9 mouse cellular contexts compared by ENCODE assay signal in genomic region chr6:52172501-52172900, GRCm38 (mm10). TPM values are rescaled to one million over a fixed set of nuclear protein-coding genes. Genes with fewer than 3 reads are reported as not detected.
DNase-seq lines count a peak whose midpoint lies in the region; ATAC-seq and TF ChIP-seq lines count a peak whose summit lies in the region.
"Had no signal": no experiment of that assay in that cellular context is flagged by ENCODE, and none has a peak within 500 bp of the region (broad histone marks: within the 10 kb centered on the region; RNA-seq: fewer than 3 reads in every experiment).

No protein-coding gene starts in this region.

- peak; percentile 17 for DNase-seq in thymus, postnatal 0 days (ENCODE audit: low spot score)
- DNase-seq in thymus, postnatal 14 days = no peak
- DNase-seq in hindbrain, postnatal 0 days (ENCODE audit: low spot score) = peak; percentile 94
- peak; percentile 28 for DNase-seq in liver, embryonic 13.5 days
- DNase-seq in layer of hippocampus, postnatal 14 days (ENCODE audit: low spot score in 2 of 2) = no peak
- no peak for DNase-seq in layer of hippocampus, postnatal 36 days

- H3K4me1 ChIP-seq in forebrain, embryonic 16.5 days (replicated peaks; ENCODE audit: control insufficient read depth, insufficient read depth, low read length) = 0 out of 2 replicates have a peak, but pooled peaks cover 3% of the 10 kb centered on the region
- peaks cover 10% of the 10 kb centered on the region; the same call in 1 of the 2 replicates for H3K4me1 ChIP-seq in hindbrain, postnatal 0 days (ENCODE audit: insufficient read depth, low read length)
- peaks cover 11% of the 10 kb centered on the region for H3K4me1 ChIP-seq in liver, embryonic 13.5 days (replicated peaks)
- peaks cover 83% of the 10 kb centered on the region for H3K4me1 ChIP-seq in neural tube, embryonic 14.5 days (ENCODE audit: control insufficient read depth, insufficient read depth, low read length)

- no peak for TF ChIP-seq CTCF in hindbrain, postnatal 0 days (IDR thresholded peaks at IDR 0.05; ENCODE audit: low read depth)

- no peak overlapping the region for H3K9ac ChIP-seq in forebrain, embryonic 16.5 days (replicated peaks; ENCODE audit: low read depth, low read length)
- peak overlapping the region; percentile 33; the same call in 1 of the 2 replicates for H3K9ac ChIP-seq in hindbrain, postnatal 0 days (replicated peaks; ENCODE audit: low read length)
- H3K9ac ChIP-seq in liver, embryonic 13.5 days = no peak overlapping the region
- peak overlapping the region; percentile 64 for H3K9ac ChIP-seq in neural tube, embryonic 14.5 days (replicated peaks; ENCODE audit: low read depth, low read length)

- no peak overlapping the region for H3K27ac ChIP-seq in forebrain, embryonic 16.5 days (ENCODE audit: low read length)
- peak overlapping the region; percentile 82 for H3K27ac ChIP-seq in hindbrain, postnatal 0 days
- H3K27ac ChIP-seq in liver, embryonic 13.5 days = 0 out of 2 replicates have a peak overlapping the region, but pooled peaks have one; percentile 47
- peak overlapping the region; percentile 93 for H3K27ac ChIP-seq in neural tube, embryonic 14.5 days (ENCODE audit: low read depth, low read length)

- H3K4me3 ChIP-seq in forebrain, embryonic 16.5 days (replicated peaks; ENCODE audit: low read length) = 0 out of 2 replicates have a peak overlapping the region, but pooled peaks have one; percentile 14
- peak overlapping the region; percentile 41 for H3K4me3 ChIP-seq in hindbrain, postnatal 0 days (ENCODE audit: low read length)
- H3K4me3 ChIP-seq in liver, embryonic 13.5 days (replicated peaks) = peak overlapping the region; percentile 26
- peak overlapping the region; percentile 25 for H3K4me3 ChIP-seq in neural tube, embryonic 14.5 days (ENCODE audit: low read depth, low read length)

- H3K9me3 ChIP-seq in forebrain, embryonic 16.5 days (ENCODE audit: control insufficient read depth, low read length) = no peaks in the 10 kb centered on the region
- no peaks in the 10 kb centered on the region for H3K9me3 ChIP-seq in hindbrain, postnatal 0 days (ENCODE audit: low read length)
- no peaks in the 10 kb centered on the region for H3K9me3 ChIP-seq in liver, embryonic 13.5 days (replicated peaks)
- H3K9me3 ChIP-seq in neural tube, embryonic 14.5 days (ENCODE audit: control insufficient read depth, low read length) = no peaks in the 10 kb centered on the region

- under 1% methylated on average over 35 of the region's 35 CpGs for WGBS in forebrain, embryonic 16.5 days
- under 1% methylated on average over 35 of the region's 35 CpGs for WGBS in hindbrain, postnatal 0 days
- WGBS in liver, embryonic 13.5 days (ENCODE audit: insufficient replicate concordance) = 3% methylated on average over 34 of the region's 35 CpGs
- under 1% methylated on average over 32 of the region's 35 CpGs for WGBS in neural tube, embryonic 14.5 days

- peaks cover 84% of the 10 kb centered on the region for H3K27me3 ChIP-seq in forebrain, embryonic 16.5 days (replicated peaks; ENCODE audit: control insufficient read depth, insufficient read depth, low read length)
- peaks cover 58% of the 10 kb centered on the region for H3K27me3 ChIP-seq in hindbrain, postnatal 0 days (ENCODE audit: insufficient read depth, low read length)
- peaks cover 100% of the 10 kb centered on the region for H3K27me3 ChIP-seq in liver, embryonic 13.5 days
- no peaks in the 10 kb centered on the region for H3K27me3 ChIP-seq in neural tube, embryonic 14.5 days (ENCODE audit: control insufficient read depth, insufficient read depth, low read length)

- H3K36me3 ChIP-seq in forebrain, embryonic 16.5 days (ENCODE audit: control insufficient read depth, insufficient read depth) = no peaks in the 10 kb centered on the region
- no peaks in the 10 kb centered on the region for H3K36me3 ChIP-seq in hindbrain, postnatal 0 days (ENCODE audit: insufficient read depth, low read length)
- H3K36me3 ChIP-seq in liver, embryonic 13.5 days = no peaks in the 10 kb centered on the region
- H3K36me3 ChIP-seq in neural tube, embryonic 14.5 days (ENCODE audit: control insufficient read depth, insufficient read depth, low read length) = peaks cover 7% of the 10 kb centered on the region; the same call in 1 of the 2 replicates

- H3K4me2 ChIP-seq in forebrain, embryonic 16.5 days (ENCODE audit: low read length) = peak overlapping the region; percentile 34; the same call in 1 of the 2 replicates
- peak overlapping the region; percentile 58 for H3K4me2 ChIP-seq in hindbrain, postnatal 0 days (ENCODE audit: low read depth, low read length)
- peak overlapping the region; percentile 44 for H3K4me2 ChIP-seq in liver, embryonic 13.5 days
- H3K4me2 ChIP-seq in neural tube, embryonic 14.5 days (ENCODE audit: low read depth, low read length) = peak overlapping the region; percentile 65

- ATAC-seq in forebrain, embryonic 16.5 days = no peak
- ATAC-seq in hindbrain, postnatal 0 days = peak; percentile 93
- no peak for ATAC-seq in liver, embryonic 13.5 days (ENCODE audit: low read depth)
- ATAC-seq in neural tube, embryonic 14.5 days (ENCODE audit: low read depth) = peak; percentile 79

RNA-seq across cellular contexts. Expression of gene 5730596B20Rik, which starts 4.8 kb away (rescaled TPM):
- polyA plus RNA-seq in thymus, postnatal 0 days (2015; fragmentation: Nextera tagmentation; extraction: Ambion mirVana) = 0.24 and 0.25 TPM in 2 replicates
- not detected in 2 replicates for polyA plus RNA-seq in forebrain, embryonic 16.5 days (2015; fragmentation: Nextera tagmentation; extraction: Ambion mirVana)
- 1.1 and 1.2 TPM in 2 replicates for total RNA-seq in hindbrain, postnatal 0 days (2014; rRNA removed)
- polyA plus RNA-seq in hindbrain, postnatal 0 days (2015; fragmentation: Nextera tagmentation; extraction: Ambion mirVana) = 1.3 and 1.5 TPM in 2 replicates
- polyA plus RNA-seq in liver, embryonic 13.5 days (2015; fragmentation: Nextera tagmentation; extraction: Ambion mirVana) = 0.02 and 0.06 TPM in 2 replicates
- polyA plus RNA-seq in neural tube, embryonic 14.5 days (2014; fragmentation: Nextera tagmentation; extraction: Ambion mirVana) = 1.8 and 2.2 TPM in 2 replicates
- total RNA-seq in layer of hippocampus, postnatal 14 days (2021) = not detected
- not detected for total RNA-seq in layer of hippocampus, postnatal 36 days (2021)
- total RNA-seq: MEL had no signal

RNA-seq across cellular contexts. Expression of gene Hoxa2, which starts 7.9 kb away (rescaled TPM):
- polyA plus RNA-seq in thymus, postnatal 0 days (2015; fragmentation: Nextera tagmentation; extraction: Ambion mirVana) = 5.1 and 5.4 TPM in 2 replicates
- polyA plus RNA-seq in forebrain, embryonic 16.5 days (2015; fragmentation: Nextera tagmentation; extraction: Ambion mirVana) = not detected in 2 replicates
- 20.3 and 24.3 TPM in 2 replicates for total RNA-seq in hindbrain, postnatal 0 days (2014; rRNA removed)
- polyA plus RNA-seq in hindbrain, postnatal 0 days (2015; fragmentation: Nextera tagmentation; extraction: Ambion mirVana) = 16.3 and 16.5 TPM in 2 replicates
- 0.63 and 0.82 TPM in 2 replicates for polyA plus RNA-seq in liver, embryonic 13.5 days (2015; fragmentation: Nextera tagmentation; extraction: Ambion mirVana)
- polyA plus RNA-seq in neural tube, embryonic 14.5 days (2014; fragmentation: Nextera tagmentation; extraction: Ambion mirVana) = 7.0 and 8.8 TPM in 2 replicates
- total RNA-seq in layer of hippocampus, postnatal 14 days (2021) = not detected
- not detected for total RNA-seq in layer of hippocampus, postnatal 36 days (2021)
- total RNA-seq: MEL had no signal

RNA-seq across cellular contexts. Expression of gene Hoxa1, which starts 14.4 kb away (rescaled TPM):
- 0.44 and 0.45 TPM in 2 replicates for polyA plus RNA-seq in thymus, postnatal 0 days (2015; fragmentation: Nextera tagmentation; extraction: Ambion mirVana)
- polyA plus RNA-seq in forebrain, embryonic 16.5 days (2015; fragmentation: Nextera tagmentation; extraction: Ambion mirVana) = not detected in 2 replicates
- total RNA-seq in hindbrain, postnatal 0 days (2014; rRNA removed) = 1.1 and 3.7 TPM in 2 replicates
- 1.1 and 1.2 TPM in 2 replicates for polyA plus RNA-seq in hindbrain, postnatal 0 days (2015; fragmentation: Nextera tagmentation; extraction: Ambion mirVana)
- polyA plus RNA-seq in liver, embryonic 13.5 days (2015; fragmentation: Nextera tagmentation; extraction: Ambion mirVana) = 0.52 and 0.66 TPM in 2 replicates
- polyA plus RNA-seq in neural tube, embryonic 14.5 days (2014; fragmentation: Nextera tagmentation; extraction: Ambion mirVana) = 0.76 and 0.92 TPM in 2 replicates
- not detected for total RNA-seq in layer of hippocampus, postnatal 14 days (2021)
- not detected for total RNA-seq in layer of hippocampus, postnatal 36 days (2021)
- total RNA-seq: MEL had no signal

RNA-seq across cellular contexts. Expression of gene Hoxa4, which starts 19.1 kb away (rescaled TPM):
- polyA plus RNA-seq in thymus, postnatal 0 days (2015; fragmentation: Nextera tagmentation; extraction: Ambion mirVana) = 0.27 and 0.39 TPM in 2 replicates
- polyA plus RNA-seq in forebrain, embryonic 16.5 days (2015; fragmentation: Nextera tagmentation; extraction: Ambion mirVana) = not detected in 2 replicates
- 4.8 and 7.3 TPM in 2 replicates for total RNA-seq in hindbrain, postnatal 0 days (2014; rRNA removed)
- 10.5 and 12.0 TPM in 2 replicates for polyA plus RNA-seq in hindbrain, postnatal 0 days (2015; fragmentation: Nextera tagmentation; extraction: Ambion mirVana)
- polyA plus RNA-seq in liver, embryonic 13.5 days (2015; fragmentation: Nextera tagmentation; extraction: Ambion mirVana) = 0.17 and 0.30 TPM in 2 replicates
- 1.6 and 2.7 TPM in 2 replicates for polyA plus RNA-seq in neural tube, embryonic 14.5 days (2014; fragmentation: Nextera tagmentation; extraction: Ambion mirVana)
- total RNA-seq in layer of hippocampus, postnatal 14 days (2021) = not detected
- total RNA-seq in layer of hippocampus, postnatal 36 days (2021) = not detected
- total RNA-seq: MEL had no signal

RNA-seq across cellular contexts. Expression of gene Hoxa5, which starts 31.9 kb away (rescaled TPM):
- polyA plus RNA-seq in thymus, postnatal 0 days (2015; fragmentation: Nextera tagmentation; extraction: Ambion mirVana) = 0.06 and 0.21 TPM in 2 replicates
- not detected in 2 replicates for polyA plus RNA-seq in forebrain, embryonic 16.5 days (2015; fragmentation: Nextera tagmentation; extraction: Ambion mirVana)
- 99.2 and 108 TPM in 2 replicates for total RNA-seq in hindbrain, postnatal 0 days (2014; rRNA removed)
- 81.7 and 89.4 TPM in 2 replicates for polyA plus RNA-seq in hindbrain, postnatal 0 days (2015; fragmentation: Nextera tagmentation; extraction: Ambion mirVana)
- polyA plus RNA-seq in liver, embryonic 13.5 days (2015; fragmentation: Nextera tagmentation; extraction: Ambion mirVana) = 0.83 and 1.2 TPM in 2 replicates
- polyA plus RNA-seq in neural tube, embryonic 14.5 days (2014; fragmentation: Nextera tagmentation; extraction: Ambion mirVana) = 20.9 and 30.6 TPM in 2 replicates
- not detected for total RNA-seq in layer of hippocampus, postnatal 14 days (2021)
- total RNA-seq in layer of hippocampus, postnatal 36 days (2021) = not detected
- total RNA-seq: MEL had no signal

Comparison
In these comparisons a context has a peak if more than half of its experiments do, and no peak if none do; other contexts are left out.
1. DNase-seq: peak in thymus, postnatal 0 days (single experiment), hindbrain, postnatal 0 days (single experiment) and liver, embryonic 13.5 days (single experiment); none in thymus, postnatal 14 days (single experiment), layer of hippocampus, postnatal 14 days (0 of 2) and layer of hippocampus, postnatal 36 days (0 of 2).
2. ATAC-seq: peak in hindbrain, postnatal 0 days (single experiment) and neural tube, embryonic 14.5 days (single experiment); none in forebrain, embryonic 16.5 days (single experiment) and liver, embryonic 13.5 days (single experiment).
3. H3K9ac ChIP-seq: peak in hindbrain, postnatal 0 days (single experiment) and neural tube, embryonic 14.5 days (single experiment); none in forebrain, embryonic 16.5 days (single experiment) and liver, embryonic 13.5 days (single experiment).
4. Peak in every context shown above with its lines, with median percentiles within 50 percentile points of each other: H3K4me2 ChIP-seq and H3K4me3 ChIP-seq.